Mouse (Mus musculus): ENCODE data around the gene Tdrd6. TPM values are rescaled to one million over a fixed set of nuclear protein-coding genes. Genes with fewer than 3 reads are reported as not detected.

The Tdrd6 gene
- polyA plus RNA-seq, 1 experiment, result 2.0 TPM

Other genes with a start within 250 kb of the Tdrd6 start
- gene Mep1a, start 127.5 kb downstream of the Tdrd6 start, polyA plus RNA-seq (2012; rRNA removed), result 0.06 and 0.08 TPM in 2 replicates
- 0.38 and 0.48 TPM in 2 replicates for gene Ankrd66, start 86.7 kb downstream of the Tdrd6 start, polyA plus RNA-seq (2012; rRNA removed)
- 143 and 150 TPM in 2 replicates for gene Pla2g7, start 62.2 kb downstream of the Tdrd6 start, polyA plus RNA-seq (2012; rRNA removed)
- 48.6 and 55.4 TPM in 2 replicates for gene Slc25a27, start 36.9 kb upstream of the Tdrd6 start, polyA plus RNA-seq (2012; rRNA removed)
- gene Cyp39a1, start 37.1 kb upstream of the Tdrd6 start, polyA plus RNA-seq (2012; rRNA removed), result 6.5 and 7.1 TPM in 2 replicates
- 114 and 141 TPM in 2 replicates for gene Rcan2, start 171.1 kb upstream of the Tdrd6 start, polyA plus RNA-seq (2012; rRNA removed)

All from frontal cortex, adult 2 months (tissue).